Mouse (Mus musculus) liver, embryonic 13.5 days (tissue): ENCODE results near the gene Vil1. TPM values are rescaled to one million over a fixed set of nuclear protein-coding genes. Genes with fewer than 3 reads are reported as not detected.

Experiments used
- ATAC-seq: fragments of 200-750 bp; cut with Nextera tagmentation; 2 replicates; pipeline ENCODE4 v1.8.0; 2017; ENCODE audit warnings: low read depth, mild to moderate bottlenecking, moderate number of reproducible peaks, moderate library complexity
- DNase-seq: peaks from one replicate; pipeline ENCODE4 v3.0.0; 2022
- H3K27ac ChIP-seq: fragments of 300-500 bp; sonication (generic); 2 replicates; pipeline ENCODE4 v1.5.1; 2015; ENCODE audit warnings: moderate library complexity, mild to moderate bottlenecking, inconsistent platforms
- H3K27me3 ChIP-seq: fragments of 300-500 bp; sonication (generic); 2 replicates; pipeline ENCODE4 v1.6.1; 2015; ENCODE audit warnings: mild to moderate bottlenecking, inconsistent platforms
- H3K36me3 ChIP-seq: fragments of 300-500 bp; sonication (generic); 2 replicates; pipeline ENCODE4 v1.6.1; 2015; ENCODE audit warnings: mild to moderate bottlenecking, inconsistent platforms
- H3K4me1 ChIP-seq: fragments of 300-500 bp; sonication (generic); replicated peaks from 2 replicates; pipeline ENCODE4 v1.6.1; 2015; ENCODE audit warnings: inconsistent platforms
- H3K4me2 ChIP-seq: fragments of 300-500 bp; sonication (generic); 2 replicates; pipeline ENCODE4 v1.6.1; 2015; ENCODE audit warnings: inconsistent platforms, mild to moderate bottlenecking, moderate library complexity
- H3K4me3 ChIP-seq: fragments of 300-500 bp; sonication (generic); replicated peaks from 2 replicates; pipeline ENCODE4 v1.5.1; 2015; ENCODE audit warnings: mild to moderate bottlenecking, inconsistent platforms
- H3K9ac ChIP-seq: fragments of 300-500 bp; sonication (generic); 2 replicates; pipeline ENCODE4 v1.6.1; 2015; ENCODE audit warnings: mild to moderate bottlenecking, inconsistent platforms
- H3K9me3 ChIP-seq: fragments of 300-500 bp; sonication (generic); replicated peaks from 2 replicates; pipeline ENCODE4 v1.6.1; 2016; ENCODE audit warnings: inconsistent platforms
- WGBS: fragments of 180-500 bp; shearing (Covaris S2); methylation state at CpG from one replicate; pipeline ENCODE4 v1.1.7; 2015; ENCODE audit not compliant: insufficient replicate concordance; 5-methylcytosine and 5-hydroxymethylcytosine counted together
- polyA plus RNA-seq: library from polyadenylated mRNA; unstranded; fragments of >200 nt; fragmentation: Nextera tagmentation; extraction: Ambion mirVana; gene quantifications from 2 replicates; pipeline ENCODE4 v1.2.1, GENCODE M21; 2015

The Vil1 gene
- polyA plus RNA-seq, 1 experiment from 2014 or later: 0.62 TPM

- peaks cover 45% of the 10 kb centered on the region for H3K4me1 ChIP-seq
- H3K4me3 ChIP-seq: no peak overlapping the region
- WGBS: 69% methylated on average over 10 of the region's 10 CpGs
- DNase-seq: no peak
- ATAC-seq: no peak
- H3K36me3 ChIP-seq: no peaks in the 10 kb centered on the region
- no peak overlapping the region for H3K9ac ChIP-seq
- H3K9me3 ChIP-seq: no peaks in the 10 kb centered on the region
- H3K27me3 ChIP-seq: no peaks in the 10 kb centered on the region
- H3K27ac ChIP-seq: no peak overlapping the region
- no peak overlapping the region for H3K4me2 ChIP-seq
Measured at GRCm38 (mm10) chr1:74375561-74375960, 33.6 kb upstream of the Vil1 start.

GRCm38 (mm10) chr1:74376396-74376795, 32.8 kb upstream of the Vil1 start:
- no peaks in the 10 kb centered on the region for H3K9me3 ChIP-seq
- no peak for DNase-seq
- peaks cover 46% of the 10 kb centered on the region for H3K4me1 ChIP-seq
- no peaks in the 10 kb centered on the region for H3K27me3 ChIP-seq
- H3K9ac ChIP-seq: no peak overlapping the region
- no peak overlapping the region for H3K4me2 ChIP-seq
- H3K27ac ChIP-seq: no peak overlapping the region
- no peak for ATAC-seq
- WGBS: 48% methylated on average over 4 of the region's 4 CpGs
- no peaks in the 10 kb centered on the region for H3K36me3 ChIP-seq
- no peak overlapping the region for H3K4me3 ChIP-seq

DNA sequence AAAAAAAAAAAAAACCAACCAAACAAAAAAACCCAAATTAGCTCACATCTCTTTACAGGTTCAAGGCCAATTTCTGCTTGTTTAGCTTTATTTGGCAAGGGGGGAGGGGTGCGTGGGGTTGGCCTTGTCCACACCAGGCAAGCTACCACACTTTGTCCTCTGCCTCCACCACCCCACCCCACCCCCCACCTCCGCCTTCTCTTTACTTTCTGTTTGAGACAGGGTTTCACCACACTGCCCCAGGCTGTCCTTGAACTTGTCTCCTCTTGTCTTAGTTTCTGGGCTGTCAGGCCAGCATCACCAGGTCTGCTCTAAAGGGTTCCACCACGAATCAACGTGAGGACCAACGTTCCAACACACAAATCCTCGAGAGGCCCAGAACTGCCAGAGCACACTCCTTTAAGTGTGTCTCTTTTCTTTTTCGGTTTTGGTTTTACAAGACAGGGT, 30.1 kb upstream of the Vil1 start:
- ATAC-seq: no peak; the same call in 1 of the 2 replicates
- Histone ChIP-seq H3K27ac (peak overlapping the region; percentile 29; the same call in 1 of the 2 replicates), H3K4me2 (peak overlapping the region; percentile 28), H3K9me3 (no peaks in the 10 kb centered on the region), H3K36me3 (no peaks in the 10 kb centered on the region), H3K4me3 (no peak overlapping the region), H3K27me3 (no peaks in the 10 kb centered on the region), H3K9ac (no peak overlapping the region), H3K4me1 (peaks cover 68% of the 10 kb centered on the region)
- no peak for DNase-seq
- 62% methylated on average over 7 of the region's 7 CpGs for WGBS

- Histone ChIP-seq H3K36me3 (no peaks in the 10 kb centered on the region), H3K9ac (no peak overlapping the region), H3K27me3 (no peaks in the 10 kb centered on the region), H3K4me3 (no peak overlapping the region), H3K4me2 (no peak overlapping the region), H3K4me1 (peaks cover 72% of the 10 kb centered on the region), H3K27ac (no peak overlapping the region; the same call in 1 of the 2 replicates), H3K9me3 (no peaks in the 10 kb centered on the region)
- DNase-seq (no peak), ATAC-seq (no peak)
- WGBS: 66% methylated on average over 5 of the region's 5 CpGs
Measured at GRCm38 (mm10) chr1:74380484-74380883, 28.7 kb upstream of the Vil1 start.

- ATAC-seq (no peak), DNase-seq (no peak)
- Histone ChIP-seq H3K4me3 (no peak overlapping the region), H3K27me3 (no peaks in the 10 kb centered on the region), H3K9me3 (no peaks in the 10 kb centered on the region), H3K4me2 (no peak overlapping the region), H3K9ac (no peak overlapping the region), H3K4me1 (peaks cover 65% of the 10 kb centered on the region), H3K27ac (no peak overlapping the region), H3K36me3 (no peaks in the 10 kb centered on the region)
- WGBS: 40% methylated on average over 10 of the region's 10 CpGs
Measured at GRCm38 (mm10) chr1:74381588-74382021, 27.6 kb upstream of the Vil1 start.

GRCm38 (mm10) chr1:74383385-74383784, 25.8 kb upstream of the Vil1 start:
- peaks cover 75% of the 10 kb centered on the region for H3K4me1 ChIP-seq
- H3K4me3 ChIP-seq: no peak overlapping the region
- WGBS: 65% methylated on average over 13 of the region's 13 CpGs
- ATAC-seq: no peak
- H3K9ac ChIP-seq: no peak overlapping the region
- no peaks in the 10 kb centered on the region for H3K36me3 ChIP-seq
- DNase-seq: no peak
- no peaks in the 10 kb centered on the region for H3K27me3 ChIP-seq
- H3K9me3 ChIP-seq: no peaks in the 10 kb centered on the region
- H3K27ac ChIP-seq: no peak overlapping the region
- H3K4me2 ChIP-seq: no peak overlapping the region

DNA sequence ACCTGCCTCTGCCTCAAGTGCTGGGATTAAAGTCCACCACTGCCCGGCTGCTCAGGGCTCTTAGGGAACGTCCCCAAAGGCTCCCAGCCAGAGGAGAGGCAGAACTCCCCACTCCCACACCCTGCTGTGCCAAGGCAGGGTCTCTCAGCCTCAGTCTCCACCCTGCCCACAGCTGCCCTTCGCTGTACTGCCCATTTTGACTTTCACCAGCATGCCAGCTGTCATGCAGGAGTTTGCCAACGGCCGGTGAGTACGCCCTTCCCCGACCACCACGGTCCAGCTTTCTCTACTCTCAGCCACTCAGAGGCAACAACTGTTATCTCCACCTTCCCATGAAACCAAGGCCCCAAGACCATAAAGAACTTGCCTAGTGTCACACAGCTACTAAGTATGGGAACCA, 24.7 kb upstream of the Vil1 start:
- H3K27ac ChIP-seq: no peak overlapping the region
- H3K36me3 ChIP-seq: no peaks in the 10 kb centered on the region

DNA sequence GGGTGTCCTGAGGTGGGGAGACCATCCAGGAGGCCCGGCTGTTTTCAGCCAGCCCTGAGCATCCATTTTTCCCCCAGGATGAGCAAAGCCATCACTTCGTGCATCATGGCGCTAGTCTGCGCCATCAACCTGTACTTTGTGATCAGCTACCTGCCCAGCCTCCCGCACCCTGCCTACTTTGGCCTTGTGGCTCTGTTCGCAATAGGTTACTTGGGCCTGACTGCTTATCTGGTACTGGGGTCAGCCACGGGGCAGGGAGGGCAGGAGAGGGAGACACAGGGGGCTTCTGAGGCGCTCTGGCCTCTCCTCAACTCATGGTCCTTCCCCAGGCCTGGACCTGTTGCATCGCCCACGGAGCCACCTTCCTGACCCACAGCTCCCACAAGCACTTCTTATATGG, 24.1 kb upstream of the Vil1 start:
- peaks cover 74% of the 10 kb centered on the region for H3K4me1 ChIP-seq
- 81% methylated on average over 10 of the region's 10 CpGs for WGBS
- no peak for ATAC-seq

More for the DNA sequence above, 24.7 kb upstream of the Vil1 start:
- Histone ChIP-seq H3K4me2 (no peak overlapping the region), H3K27me3 (no peaks in the 10 kb centered on the region), H3K4me3 (no peak overlapping the region), H3K9me3 (no peaks in the 10 kb centered on the region), H3K4me1 (peaks cover 74% of the 10 kb centered on the region), H3K9ac (no peak overlapping the region)
- WGBS: 68% methylated on average over 8 of the region's 8 CpGs
- no peak for DNase-seq
- ATAC-seq: no peak

DNA sequence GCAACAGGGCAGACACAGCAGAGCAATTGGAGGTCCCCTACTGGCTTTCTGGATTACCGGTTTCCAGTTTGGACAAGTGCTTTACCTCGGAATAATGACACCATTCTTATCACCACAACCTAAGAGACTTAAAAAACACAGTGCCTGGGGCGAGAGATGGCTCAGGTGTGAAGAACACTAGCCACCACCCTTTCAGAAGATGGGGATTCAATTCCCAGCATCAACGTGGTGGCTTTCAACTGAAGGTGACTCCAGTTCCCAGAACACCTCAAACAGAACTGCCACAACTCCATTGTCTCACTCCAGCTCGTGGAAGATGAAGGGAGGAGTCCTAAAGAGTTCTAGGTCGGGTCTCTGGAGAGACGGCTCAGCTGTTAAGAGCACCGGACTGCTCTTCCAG, 23.6 kb upstream of the Vil1 start:
- Histone ChIP-seq H3K27me3 (no peaks in the 10 kb centered on the region), H3K9me3 (no peaks in the 10 kb centered on the region), H3K4me3 (no peak overlapping the region), H3K36me3 (no peaks in the 10 kb centered on the region), H3K27ac (no peak overlapping the region), H3K9ac (no peak overlapping the region), H3K4me1 (peaks cover 74% of the 10 kb centered on the region), H3K4me2 (no peak overlapping the region)
- DNase-seq: no peak
- ATAC-seq: no peak
- WGBS: 75% methylated on average over 8 of the region's 8 CpGs

More for the DNA sequence above, 24.1 kb upstream of the Vil1 start:
- Histone ChIP-seq H3K27ac (no peak overlapping the region), H3K9me3 (no peaks in the 10 kb centered on the region), H3K9ac (no peak overlapping the region), H3K4me2 (no peak overlapping the region), H3K4me3 (no peak overlapping the region), H3K36me3 (no peaks in the 10 kb centered on the region), H3K27me3 (no peaks in the 10 kb centered on the region)
- DNase-seq: no peak

GRCm38 (mm10) chr1:74386363-74386713, 22.8 kb upstream of the Vil1 start:
- H3K27me3 ChIP-seq: no peaks in the 10 kb centered on the region
- H3K27ac ChIP-seq: peak overlapping the region; percentile 92
- peak overlapping the region; percentile 69 for H3K4me3 ChIP-seq
- peak overlapping the region; percentile 78 for H3K4me2 ChIP-seq
- WGBS: 49% methylated on average over 7 of the region's 10 CpGs
- H3K36me3 ChIP-seq: no peaks in the 10 kb centered on the region
- H3K9ac ChIP-seq: peak overlapping the region; percentile 81
- DNase-seq (no peak), ATAC-seq (no peak)
- H3K9me3 ChIP-seq: no peaks in the 10 kb centered on the region
- peaks cover 76% of the 10 kb centered on the region for H3K4me1 ChIP-seq

GRCm38 (mm10) chr1:74386714-74387385, 22.3 kb upstream of the Vil1 start:
- Histone ChIP-seq H3K4me2 (peak overlapping the region; percentile 78), H3K4me3 (peak overlapping the region; percentile 69), H3K9ac (peak overlapping the region; percentile 81), H3K27ac (peak overlapping the region; percentile 92), H3K27me3 (no peaks in the 10 kb centered on the region), H3K4me1 (peaks cover 71% of the 10 kb centered on the region), H3K9me3 (no peaks in the 10 kb centered on the region), H3K36me3 (no peaks in the 10 kb centered on the region)
- WGBS: 1% methylated on average over 26 of the region's 26 CpGs
- ATAC-seq (peak; percentile 78), DNase-seq (peak; percentile 88)

DNA sequence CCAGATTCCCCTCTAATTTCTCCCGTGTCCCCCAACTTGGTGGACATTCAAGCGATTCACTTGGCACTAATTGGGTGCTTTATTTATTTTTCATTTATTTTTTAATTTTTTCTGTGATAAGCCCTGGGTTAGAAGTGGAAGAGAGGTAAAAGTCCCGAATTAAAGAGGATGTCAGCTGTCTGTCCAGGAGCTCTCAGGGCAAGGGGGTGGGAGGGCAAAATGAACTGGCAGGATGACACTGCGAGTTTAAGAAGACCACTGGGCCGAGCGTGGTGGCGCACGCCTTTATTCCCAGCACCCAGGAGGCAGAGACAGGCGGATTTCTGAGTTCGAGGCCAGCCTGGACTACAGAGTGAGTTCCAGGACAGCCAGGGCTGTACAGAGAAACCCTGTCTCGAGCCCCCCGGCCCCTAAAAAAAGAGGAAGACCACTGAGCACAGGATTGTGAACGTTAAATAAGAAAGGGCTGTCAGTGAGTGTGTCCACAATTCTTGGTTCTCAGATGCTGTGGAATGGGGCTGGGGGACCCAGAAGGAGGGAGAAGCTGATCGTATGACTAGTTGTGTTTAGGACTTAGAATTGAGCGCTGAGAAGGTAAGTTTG, 21.7 kb upstream of the Vil1 start:
- DNase-seq: no peak
- H3K27me3 ChIP-seq: no peaks in the 10 kb centered on the region
- H3K9ac ChIP-seq: peak overlapping the region; percentile 81
- H3K36me3 ChIP-seq: no peaks in the 10 kb centered on the region
- H3K4me2 ChIP-seq: peak overlapping the region; percentile 78
- ATAC-seq: no peak
- peaks cover 70% of the 10 kb centered on the region for H3K4me1 ChIP-seq
- H3K27ac ChIP-seq: peak overlapping the region; percentile 92
- H3K9me3 ChIP-seq: no peaks in the 10 kb centered on the region
- peak overlapping the region; percentile 69 for H3K4me3 ChIP-seq
- WGBS: 36% methylated on average over 15 of the region's 15 CpGs
